ENCODE assay signal across 8 mouse cellular contexts in the genomic region with DNA sequence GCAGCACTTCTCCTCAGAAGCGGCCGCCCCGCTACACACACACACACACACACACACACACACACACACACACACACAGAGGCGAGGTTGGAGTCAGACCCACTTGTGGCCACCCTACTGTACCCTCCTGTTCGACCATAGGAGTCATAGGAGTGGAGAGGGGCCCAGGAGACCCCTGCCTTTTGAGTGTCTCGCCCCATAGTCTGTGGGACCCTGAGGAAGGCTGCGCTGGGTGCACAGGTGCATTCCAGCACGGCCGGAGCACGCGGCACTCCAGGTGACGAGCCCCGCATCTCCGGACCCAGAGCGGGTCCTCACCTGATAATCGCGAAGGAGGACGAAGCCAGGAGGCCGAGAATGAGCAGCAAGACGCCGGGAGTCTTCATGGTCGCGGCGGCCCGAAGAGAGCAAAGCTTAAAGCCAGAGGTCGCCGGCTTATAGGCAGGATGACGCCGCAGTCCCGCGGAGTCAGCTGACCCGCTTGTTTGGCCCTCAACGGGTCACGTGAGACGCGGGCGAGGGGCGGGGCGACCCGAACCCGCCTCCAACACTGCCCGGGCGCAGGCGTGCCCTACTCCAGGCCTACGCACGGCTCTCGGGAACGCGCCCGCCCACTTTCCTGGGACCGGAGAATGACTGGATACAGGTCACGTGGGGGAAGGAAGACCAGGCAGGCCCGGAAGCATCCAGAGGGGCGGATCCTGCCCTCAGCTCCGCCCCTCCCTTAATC. TPM values are rescaled to one million over a fixed set of nuclear protein-coding genes. Genes with fewer than 3 reads are reported as not detected.
DNase-seq lines count a peak whose midpoint lies in the region; ATAC-seq lines count a peak whose summit lies in the region.

Ctsd (minus strand) TSS at position 620 of the 730 bp plus-strand sequence.

- no peak within 1 kb of the TSS for H3K27ac ChIP-seq in forebrain, embryonic 11.5 days (ENCODE audit: low read depth, low read length)
- peak within 1 kb of the TSS; percentile 85 for H3K27ac ChIP-seq in heart, embryonic 16.5 days (ENCODE audit: low read length)
- peak within 1 kb of the TSS; percentile 95 for H3K27ac ChIP-seq in liver, embryonic 15.5 days (replicated peaks)
- H3K27ac ChIP-seq in neural tube, embryonic 12.5 days, result no peak within 1 kb of the TSS

- ATAC-seq in forebrain, embryonic 11.5 days (replicated peaks; ENCODE audit: low FRiP score), result peak; percentile 98
- peak; percentile 93 for ATAC-seq in heart, embryonic 16.5 days (replicated peaks; ENCODE audit: extremely low read depth, insufficient read depth, low FRiP score)
- peak; percentile 87 for ATAC-seq in liver, embryonic 15.5 days (ENCODE audit: insufficient read depth)
- ATAC-seq in neural tube, embryonic 12.5 days (ENCODE audit: low FRiP score, low read depth), result peak; percentile 97

- peaks cover 8% of the 10 kb centered on the region for H3K4me1 ChIP-seq in forebrain, embryonic 11.5 days (replicated peaks; ENCODE audit: control insufficient read depth, insufficient read depth, low read length)
- peaks cover 13% of the 10 kb centered on the region for H3K4me1 ChIP-seq in heart, embryonic 16.5 days (ENCODE audit: control insufficient read depth, insufficient read depth, low read length)
- peaks cover 80% of the 10 kb centered on the region for H3K4me1 ChIP-seq in liver, embryonic 15.5 days (replicated peaks)
- H3K4me1 ChIP-seq in neural tube, embryonic 12.5 days, result peaks cover 18% of the 10 kb centered on the region

- peaks cover under 1% of the 10 kb centered on the region; the same call in 1 of the 2 replicates for H3K36me3 ChIP-seq in forebrain, embryonic 11.5 days (ENCODE audit: control insufficient read depth, insufficient read depth, low read length)
- peaks cover 26% of the 10 kb centered on the region for H3K36me3 ChIP-seq in heart, embryonic 16.5 days (ENCODE audit: control insufficient read depth, insufficient read depth)
- H3K36me3 ChIP-seq in liver, embryonic 15.5 days (replicated peaks), result peaks cover 32% of the 10 kb centered on the region
- peaks cover 29% of the 10 kb centered on the region for H3K36me3 ChIP-seq in neural tube, embryonic 12.5 days

- peak; percentile 76 to 82 for DNase-seq in CD8-positive naive resting alpha-beta T cell, adult 2 months (ENCODE audit: low read depth in 2 of 2, low spot score in 2 of 2)
- DNase-seq in c-Kit-positive CD71-negative TER-119-negative erythroid progenitor cells, embryonic 14.5 days (ENCODE audit: low read depth), result peak; percentile 84
- DNase-seq in forebrain, embryonic 11.5 days (ENCODE audit: low spot score), result peak; percentile 99
- DNase-seq in kidney, postnatal 36 days, result peak; percentile 99 to 100
- peak; percentile 94 for DNase-seq in telencephalon, adult 2 months (ENCODE audit: low read depth, low spot score)

- H3K9me3 ChIP-seq in forebrain, embryonic 11.5 days (ENCODE audit: control insufficient read depth, low read length), result no peaks in the 10 kb centered on the region
- H3K9me3 ChIP-seq in heart, embryonic 16.5 days (replicated peaks; ENCODE audit: control insufficient read depth, low read length), result no peaks in the 10 kb centered on the region
- no peaks in the 10 kb centered on the region for H3K9me3 ChIP-seq in liver, embryonic 15.5 days (replicated peaks)
- no peaks in the 10 kb centered on the region for H3K9me3 ChIP-seq in neural tube, embryonic 12.5 days

- H3K9ac ChIP-seq in forebrain, embryonic 11.5 days (ENCODE audit: low read length), result peak within 1 kb of the TSS; percentile 83
- peak within 1 kb of the TSS; percentile 86 for H3K9ac ChIP-seq in heart, embryonic 16.5 days (ENCODE audit: low read length)
- H3K9ac ChIP-seq in liver, embryonic 15.5 days, result peak within 1 kb of the TSS; percentile 96
- peak within 1 kb of the TSS; percentile 76 for H3K9ac ChIP-seq in neural tube, embryonic 12.5 days

- under 1% methylated on average over 51 of the region's 55 CpGs for WGBS in forebrain, embryonic 11.5 days
- under 1% methylated on average over 55 of the region's 55 CpGs for WGBS in heart, embryonic 16.5 days
- under 1% methylated on average over 55 of the region's 55 CpGs for WGBS in liver, embryonic 15.5 days (ENCODE audit: insufficient replicate concordance)
- under 1% methylated on average over 52 of the region's 55 CpGs for WGBS in neural tube, embryonic 12.5 days

- peak within 1 kb of the TSS; percentile 87 for H3K4me2 ChIP-seq in forebrain, embryonic 11.5 days (ENCODE audit: low read depth, low read length, severe bottlenecking)
- peak within 1 kb of the TSS; percentile 87 for H3K4me2 ChIP-seq in heart, embryonic 16.5 days (ENCODE audit: low read depth, low read length)
- peak within 1 kb of the TSS; percentile 92 for H3K4me2 ChIP-seq in liver, embryonic 15.5 days
- H3K4me2 ChIP-seq in neural tube, embryonic 12.5 days (replicated peaks), result peak within 1 kb of the TSS; percentile 94

- H3K27me3 ChIP-seq in forebrain, embryonic 11.5 days (ENCODE audit: control insufficient read depth, insufficient read depth, low read length), result no peaks in the 10 kb centered on the region
- no peaks in the 10 kb centered on the region for H3K27me3 ChIP-seq in heart, embryonic 16.5 days (ENCODE audit: control insufficient read depth, insufficient read depth, low read length)
- no peaks in the 10 kb centered on the region for H3K27me3 ChIP-seq in liver, embryonic 15.5 days
- no peaks in the 10 kb centered on the region for H3K27me3 ChIP-seq in neural tube, embryonic 12.5 days (replicated peaks)

- H3K4me3 ChIP-seq in forebrain, embryonic 11.5 days (ENCODE audit: low read depth, low read length), result peak within 1 kb of the TSS; percentile 84
- H3K4me3 ChIP-seq in heart, embryonic 16.5 days (ENCODE audit: low read length), result peak within 1 kb of the TSS; percentile 76
- peak within 1 kb of the TSS; percentile 88 for H3K4me3 ChIP-seq in liver, embryonic 15.5 days (replicated peaks)
- peak within 1 kb of the TSS; percentile 77 for H3K4me3 ChIP-seq in neural tube, embryonic 12.5 days

RNA-seq across cellular contexts. Expression of gene Ctsd, which starts in this region (rescaled TPM):
- polyA plus RNA-seq in forebrain, embryonic 11.5 days (2014; fragmentation: Nextera tagmentation; extraction: Ambion mirVana), result 129 and 147 TPM in 2 replicates
- polyA plus RNA-seq in heart, embryonic 16.5 days (2015; fragmentation: Nextera tagmentation; extraction: Ambion mirVana), result 470 and 482 TPM in 2 replicates
- polyA plus RNA-seq in liver, embryonic 15.5 days (2015; fragmentation: Nextera tagmentation; extraction: Ambion mirVana), result 377 and 446 TPM in 2 replicates
- polyA plus RNA-seq in neural tube, embryonic 12.5 days (2016; fragmentation: Nextera tagmentation; extraction: Ambion mirVana), result 200 and 207 TPM in 2 replicates

Comparison
In these comparisons a context has a peak if more than half of its experiments do, and no peak if none do; other contexts are left out.
1. H3K27ac ChIP-seq: peak in heart, embryonic 16.5 days (single experiment) and liver, embryonic 15.5 days (single experiment); none in forebrain, embryonic 11.5 days (single experiment) and neural tube, embryonic 12.5 days (single experiment).
2. Peak in every context shown above with its lines, with median percentiles within 50 percentile points of each other: DNase-seq, ATAC-seq, H3K4me2 ChIP-seq, H3K4me3 ChIP-seq and H3K9ac ChIP-seq.